Mouse (Mus musculus): ENCODE results near the gene Prn. TPM values are rescaled to one million over a fixed set of nuclear protein-coding genes. Genes with fewer than 3 reads are reported as not detected.

The Prn gene
- polyA plus RNA-seq, 1 experiment from 2014 or later, result not detected

- H3K4me2 ChIP-seq (replicated peaks), result no peak overlapping the region
- H3K9me3 ChIP-seq, result no peaks in the 10 kb centered on the region
- no peak for ATAC-seq (ENCODE audit: low FRiP score, low read depth)
- peaks cover 25% of the 10 kb centered on the region for H3K4me1 ChIP-seq
- no peak overlapping the region for H3K4me3 ChIP-seq
- H3K27me3 ChIP-seq, result no peaks in the 10 kb centered on the region
- H3K36me3 ChIP-seq, result no peaks in the 10 kb centered on the region
- H3K27ac ChIP-seq (replicated peaks), result no peak overlapping the region
- 80% methylated on average over 7 of the region's 7 CpGs for WGBS
- no peak overlapping the region for H3K9ac ChIP-seq (replicated peaks)
Observed at GRCm38 (mm10) chr2:131888233-131888632, 21.5 kb upstream of the Prn start.

DNA sequence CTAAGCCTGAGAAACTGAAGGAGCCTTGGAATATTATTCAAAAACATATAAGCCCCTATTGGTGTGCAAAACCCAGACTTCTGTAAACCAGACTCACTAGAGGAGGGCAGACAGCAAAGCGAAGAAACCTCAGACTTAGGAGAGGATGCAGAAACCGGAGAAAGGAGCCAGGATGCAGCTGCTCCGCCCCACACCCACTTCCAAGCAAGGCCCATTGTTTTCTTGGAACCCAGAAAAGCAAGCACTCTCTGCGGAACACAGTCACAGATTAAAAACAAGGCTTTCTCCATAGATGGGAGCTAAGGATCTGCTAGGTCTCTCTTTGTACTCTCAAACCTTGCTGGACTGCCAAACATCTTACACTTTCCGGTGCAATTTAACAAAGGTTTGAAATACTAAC lies 17.2 kb upstream of the Prn start:
- H3K4me3 ChIP-seq, result no peak overlapping the region
- no peak for ATAC-seq (ENCODE audit: low FRiP score, low read depth)
- whole genome bisulfite sequencing, result 25% methylated on average over 5 of the region's 5 CpGs
- H3K9me3 ChIP-seq, result no peaks in the 10 kb centered on the region
- H3K4me1 ChIP-seq, result peaks cover 22% of the 10 kb centered on the region
- 0 out of 2 replicates have a peak overlapping the region, but pooled peaks have one; percentile 20 for H3K27ac ChIP-seq (replicated peaks)
- H3K9ac ChIP-seq (replicated peaks), result 0 out of 2 replicates have a peak overlapping the region, but pooled peaks have one; percentile 24
- H3K27me3 ChIP-seq, result no peaks in the 10 kb centered on the region
- H3K36me3 ChIP-seq, result no peaks in the 10 kb centered on the region
- H3K4me2 ChIP-seq (replicated peaks), result no peak overlapping the region

- ATAC-seq (ENCODE audit: low FRiP score, low read depth), result no peak
- 84% methylated on average over 2 of the region's 2 CpGs for WGBS
- no peak overlapping the region for H3K9ac ChIP-seq (replicated peaks)
- no peak overlapping the region for H3K4me2 ChIP-seq (replicated peaks)
- H3K9me3 ChIP-seq, result no peaks in the 10 kb centered on the region
- H3K36me3 ChIP-seq, result no peaks in the 10 kb centered on the region
- H3K4me3 ChIP-seq, result no peak overlapping the region
- no peak overlapping the region for H3K27ac ChIP-seq (replicated peaks)
- peaks cover 12% of the 10 kb centered on the region for H3K4me1 ChIP-seq
- H3K27me3 ChIP-seq, result no peaks in the 10 kb centered on the region
Observed at GRCm38 (mm10) chr2:131895106-131895505, 14.7 kb upstream of the Prn start.

- Histone ChIP-seq H3K36me3 (no peaks in the 10 kb centered on the region), H3K4me2 (replicated peaks) (no peak overlapping the region), H3K27ac (replicated peaks) (no peak overlapping the region), H3K4me3 (no peak overlapping the region), H3K9me3 (no peaks in the 10 kb centered on the region), H3K27me3 (no peaks in the 10 kb centered on the region), H3K9ac (replicated peaks) (no peak overlapping the region), H3K4me1 (peaks cover 12% of the 10 kb centered on the region)
- whole genome bisulfite sequencing, result 97% methylated on average over 4 of the region's 4 CpGs
- ATAC-seq (ENCODE audit: low FRiP score, low read depth), result no peak
Observed at GRCm38 (mm10) chr2:131896011-131896410, 13.7 kb upstream of the Prn start.

- WGBS, result 91% methylated on average over 12 of the region's 12 CpGs
- H3K27me3 ChIP-seq, result no peaks in the 10 kb centered on the region
- no peak overlapping the region for H3K27ac ChIP-seq (replicated peaks)
- H3K36me3 ChIP-seq, result no peaks in the 10 kb centered on the region
- ATAC-seq (ENCODE audit: low FRiP score, low read depth), result no peak
- H3K4me2 ChIP-seq (replicated peaks), result no peak overlapping the region
- H3K9ac ChIP-seq (replicated peaks), result no peak overlapping the region
- H3K4me1 ChIP-seq, result peaks cover 4% of the 10 kb centered on the region
- no peaks in the 10 kb centered on the region for H3K9me3 ChIP-seq
- no peak overlapping the region for H3K4me3 ChIP-seq
Observed at GRCm38 (mm10) chr2:131897336-131898109, 12.2 kb upstream of the Prn start.

DNA sequence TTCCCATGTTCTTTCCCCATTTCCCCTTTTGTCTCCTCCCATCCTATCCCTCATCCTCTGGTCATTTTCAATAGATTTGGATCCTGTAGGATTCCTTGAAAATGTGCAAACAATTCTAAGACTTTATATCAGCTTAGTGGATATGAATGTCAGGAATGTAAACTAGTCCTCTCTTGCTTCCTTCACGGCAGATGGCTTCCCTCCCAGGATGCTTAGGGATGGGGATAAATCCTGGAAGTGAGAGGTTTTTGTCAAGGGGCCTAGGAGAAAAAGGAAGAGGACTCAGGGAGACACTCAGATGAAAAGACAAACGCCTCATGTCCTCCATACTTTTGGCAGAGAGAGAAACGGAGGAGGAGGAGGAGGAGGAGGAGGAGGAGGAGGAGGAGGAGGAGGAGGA lies 7.3 kb upstream of the Prn start:
- ATAC-seq (ENCODE audit: low FRiP score, low read depth), result no peak
- no peaks in the 10 kb centered on the region for H3K9me3 ChIP-seq
- H3K9ac ChIP-seq (replicated peaks), result no peak overlapping the region
- no peaks in the 10 kb centered on the region for H3K27me3 ChIP-seq
- no peak overlapping the region for H3K4me3 ChIP-seq
- 47% methylated on average over 1 of the region's 3 CpGs for WGBS
- H3K36me3 ChIP-seq, result no peaks in the 10 kb centered on the region
- H3K4me2 ChIP-seq (replicated peaks), result no peak overlapping the region
- H3K4me1 ChIP-seq, result no peaks in the 10 kb centered on the region
- no peak overlapping the region for H3K27ac ChIP-seq (replicated peaks)

- no peak overlapping the region for H3K4me3 ChIP-seq
- H3K9ac ChIP-seq (replicated peaks), result no peak overlapping the region
- no peaks in the 10 kb centered on the region for H3K36me3 ChIP-seq
- no peaks in the 10 kb centered on the region for H3K27me3 ChIP-seq
- H3K27ac ChIP-seq (replicated peaks), result no peak overlapping the region
- H3K9me3 ChIP-seq, result no peaks in the 10 kb centered on the region
- H3K4me2 ChIP-seq (replicated peaks), result no peak overlapping the region
- no peak for ATAC-seq (ENCODE audit: low FRiP score, low read depth)
- WGBS, result 55% methylated on average over 8 of the region's 8 CpGs
- no peaks in the 10 kb centered on the region for H3K4me1 ChIP-seq
Observed at GRCm38 (mm10) chr2:131902867-131903266, 6.9 kb upstream of the Prn start.

- H3K36me3 ChIP-seq, result no peaks in the 10 kb centered on the region
- H3K4me1 ChIP-seq, result no peaks in the 10 kb centered on the region
- H3K4me3 ChIP-seq, result no peak overlapping the region
- H3K9ac ChIP-seq (replicated peaks), result no peak overlapping the region
- H3K9me3 ChIP-seq, result no peaks in the 10 kb centered on the region
- no peak overlapping the region for H3K4me2 ChIP-seq (replicated peaks)
- H3K27ac ChIP-seq (replicated peaks), result no peak overlapping the region
- no peak for ATAC-seq (ENCODE audit: low FRiP score, low read depth)
- WGBS, result 66% methylated on average over 5 of the region's 5 CpGs
- no peaks in the 10 kb centered on the region for H3K27me3 ChIP-seq
Observed at GRCm38 (mm10) chr2:131905025-131905424, 4.7 kb upstream of the Prn start.

GRCm38 (mm10) chr2:131905776-131906175 lies 4.0 kb upstream of the Prn start:
- H3K27ac ChIP-seq (replicated peaks), result no peak overlapping the region
- peaks cover 2% of the 10 kb centered on the region; the same call in 1 of the 2 replicates for H3K4me1 ChIP-seq
- no peak for ATAC-seq (ENCODE audit: low FRiP score, low read depth)
- no peak overlapping the region for H3K9ac ChIP-seq (replicated peaks)
- no peaks in the 10 kb centered on the region for H3K9me3 ChIP-seq
- 83% methylated on average over 6 of the region's 6 CpGs for WGBS
- no peak overlapping the region for H3K4me3 ChIP-seq
- no peak overlapping the region for H3K4me2 ChIP-seq (replicated peaks)
- no peaks in the 10 kb centered on the region for H3K36me3 ChIP-seq
- H3K27me3 ChIP-seq, result no peaks in the 10 kb centered on the region

GRCm38 (mm10) chr2:131906266-131906665 lies 3.5 kb upstream of the Prn start:
- H3K4me2 ChIP-seq (replicated peaks), result no peak overlapping the region
- H3K27ac ChIP-seq (replicated peaks), result no peak overlapping the region
- WGBS, result 91% methylated on average over 3 of the region's 3 CpGs
- H3K9me3 ChIP-seq, result no peaks in the 10 kb centered on the region
- ATAC-seq (ENCODE audit: low FRiP score, low read depth), result no peak
- no peaks in the 10 kb centered on the region for H3K36me3 ChIP-seq
- H3K27me3 ChIP-seq, result no peaks in the 10 kb centered on the region
- H3K9ac ChIP-seq (replicated peaks), result no peak overlapping the region
- peaks cover 7% of the 10 kb centered on the region for H3K4me1 ChIP-seq
- no peak overlapping the region for H3K4me3 ChIP-seq

GRCm38 (mm10) chr2:131906846-131907245 lies 2.9 kb upstream of the Prn start:
- no peaks in the 10 kb centered on the region for H3K9me3 ChIP-seq
- no peaks in the 10 kb centered on the region for H3K36me3 ChIP-seq
- no peaks in the 10 kb centered on the region for H3K27me3 ChIP-seq
- no peak overlapping the region for H3K9ac ChIP-seq (replicated peaks)
- peaks cover 12% of the 10 kb centered on the region for H3K4me1 ChIP-seq
- H3K4me2 ChIP-seq (replicated peaks), result no peak overlapping the region
- no peak for ATAC-seq (ENCODE audit: low FRiP score, low read depth)
- no peak overlapping the region for H3K27ac ChIP-seq (replicated peaks)
- 78% methylated on average over 1 of the region's 1 CpGs for WGBS
- no peak overlapping the region for H3K4me3 ChIP-seq

DNA sequence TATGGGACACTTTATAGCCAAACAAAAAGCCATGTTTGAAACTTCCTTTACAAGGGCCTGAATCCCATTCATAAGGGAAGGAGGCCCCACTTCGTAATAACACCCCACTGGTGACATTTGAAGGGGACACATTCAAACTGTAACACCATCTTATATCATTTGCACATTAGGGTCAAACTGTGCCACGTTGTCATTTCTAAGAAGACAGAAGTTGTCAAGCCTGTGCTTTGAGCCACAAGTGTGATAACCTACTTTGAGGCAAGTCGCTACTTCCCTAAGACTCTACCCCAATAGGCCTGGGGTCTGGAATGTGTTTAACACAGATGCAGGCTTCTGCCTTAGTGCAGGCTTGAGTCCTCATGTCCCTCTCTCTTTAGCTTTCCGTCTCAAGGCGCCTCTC lies 2.4 kb upstream of the Prn start:
- Histone ChIP-seq H3K4me2 (replicated peaks) (no peak overlapping the region), H3K9ac (replicated peaks) (no peak overlapping the region)
- no peak for ATAC-seq (ENCODE audit: low FRiP score, low read depth)

More for the DNA sequence above, 2.4 kb upstream of the Prn start:
- Histone ChIP-seq H3K9me3 (no peaks in the 10 kb centered on the region), H3K36me3 (no peaks in the 10 kb centered on the region), H3K27ac (replicated peaks) (no peak overlapping the region), H3K4me3 (no peak overlapping the region), H3K27me3 (no peaks in the 10 kb centered on the region), H3K4me1 (peaks cover 12% of the 10 kb centered on the region)
- WGBS, result 89% methylated on average over 5 of the region's 5 CpGs
